Mouse (Mus musculus): Measurements from ENCODE around the gene Grtp1. TPM values are rescaled to one million over a fixed set of nuclear protein-coding genes. Genes with fewer than 3 reads are reported as not detected.

Gene Grtp1
- polyA plus RNA-seq, 1 experiment from 2014 or later = 11.5 TPM

DNA sequence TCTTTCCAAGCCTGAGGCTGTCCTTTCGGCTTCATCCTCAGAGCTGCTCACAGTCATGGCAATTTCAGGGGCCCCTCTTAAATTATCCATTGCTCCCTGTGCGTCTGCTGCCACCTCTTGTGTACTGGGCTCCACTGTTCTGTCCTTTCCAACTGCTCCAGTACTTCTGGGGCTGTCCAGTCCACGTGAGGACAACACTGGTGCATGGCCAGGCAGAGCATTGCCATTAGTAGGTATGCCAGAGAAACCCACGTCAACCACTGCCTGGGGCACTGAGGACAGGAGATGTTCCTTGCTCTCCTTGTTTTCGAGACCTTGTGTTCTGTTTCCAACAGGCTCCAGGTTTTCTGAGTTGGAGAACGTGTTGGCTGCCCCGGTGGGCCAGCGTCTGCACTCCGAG lies 24.0 kb upstream of the Grtp1 start:
- Histone ChIP-seq H3K4me1 (replicated peaks) (no peaks in the 10 kb centered on the region), H3K27me3 (peaks cover 25% of the 10 kb centered on the region), H3K36me3 (no peaks in the 10 kb centered on the region), H3K9me3 (replicated peaks) (no peaks in the 10 kb centered on the region), H3K9ac (no peak overlapping the region), H3K27ac (no peak overlapping the region), H3K4me2 (no peak overlapping the region), H3K4me3 (replicated peaks) (no peak overlapping the region)
- DNase-seq (no peak), ATAC-seq (ENCODE audit: low read depth) (no peak)
- 63% methylated on average over 9 of the region's 9 CpGs for WGBS (ENCODE audit: insufficient replicate concordance)

DNA sequence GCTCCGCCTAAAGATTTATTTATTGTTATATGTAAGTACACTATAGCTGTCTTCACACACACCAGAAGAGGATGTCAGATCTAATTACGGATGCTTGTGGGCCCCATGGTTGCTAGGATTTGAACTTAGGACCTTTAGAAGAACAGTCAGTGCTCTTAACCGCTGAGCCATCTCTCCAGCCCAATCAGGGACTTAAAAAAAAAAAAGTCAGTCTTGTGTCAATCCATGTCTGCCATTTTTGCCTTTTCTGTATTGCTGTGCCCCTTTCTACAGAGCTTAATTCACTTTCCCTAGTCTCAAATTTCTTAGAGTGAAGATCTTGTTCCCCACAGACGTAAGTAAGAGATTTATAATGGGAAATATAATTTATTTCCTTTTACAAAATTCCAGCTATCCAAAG lies 18.0 kb upstream of the Grtp1 start:
- Histone ChIP-seq H3K27ac (no peak overlapping the region), H3K4me1 (replicated peaks) (peaks cover 10% of the 10 kb centered on the region), H3K4me2 (no peak overlapping the region), H3K27me3 (no peaks in the 10 kb centered on the region; the same call in 1 of the 2 replicates), H3K9me3 (replicated peaks) (no peaks in the 10 kb centered on the region), H3K9ac (no peak overlapping the region), H3K4me3 (replicated peaks) (no peak overlapping the region), H3K36me3 (no peaks in the 10 kb centered on the region)
- ATAC-seq (ENCODE audit: low read depth) (no peak), DNase-seq (no peak)
- 65% methylated on average over 4 of the region's 4 CpGs for WGBS (ENCODE audit: insufficient replicate concordance)

DNA sequence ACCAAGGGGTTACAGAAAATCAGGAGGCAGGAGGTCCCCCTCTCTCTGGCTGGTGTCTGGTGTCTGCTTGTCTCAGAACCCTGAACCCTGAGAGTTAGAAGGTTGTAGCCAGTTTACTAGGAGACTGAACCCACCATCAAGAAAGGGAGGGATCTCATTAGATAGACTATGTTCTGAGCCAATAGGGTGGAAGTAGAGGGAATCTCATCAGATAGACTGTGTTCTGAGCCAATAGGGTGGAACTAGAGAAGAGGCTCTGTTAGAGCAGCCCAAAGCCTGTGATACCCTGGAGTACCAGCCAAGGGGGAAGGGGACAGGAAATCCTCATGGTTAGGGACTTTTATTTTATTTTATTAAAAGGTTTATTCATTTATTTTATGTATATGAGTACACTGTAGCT lies 17.6 kb upstream of the Grtp1 start:
- H3K9ac ChIP-seq = no peak overlapping the region
- no peaks in the 10 kb centered on the region for H3K9me3 ChIP-seq (replicated peaks)
- no peak for ATAC-seq (ENCODE audit: low read depth)
- H3K27ac ChIP-seq = no peak overlapping the region
- peaks cover 15% of the 10 kb centered on the region for H3K4me1 ChIP-seq (replicated peaks)
- H3K4me3 ChIP-seq (replicated peaks) = no peak overlapping the region
- no peak for DNase-seq
- H3K4me2 ChIP-seq = no peak overlapping the region
- no peaks in the 10 kb centered on the region for H3K27me3 ChIP-seq
- H3K36me3 ChIP-seq = no peaks in the 10 kb centered on the region

DNA sequence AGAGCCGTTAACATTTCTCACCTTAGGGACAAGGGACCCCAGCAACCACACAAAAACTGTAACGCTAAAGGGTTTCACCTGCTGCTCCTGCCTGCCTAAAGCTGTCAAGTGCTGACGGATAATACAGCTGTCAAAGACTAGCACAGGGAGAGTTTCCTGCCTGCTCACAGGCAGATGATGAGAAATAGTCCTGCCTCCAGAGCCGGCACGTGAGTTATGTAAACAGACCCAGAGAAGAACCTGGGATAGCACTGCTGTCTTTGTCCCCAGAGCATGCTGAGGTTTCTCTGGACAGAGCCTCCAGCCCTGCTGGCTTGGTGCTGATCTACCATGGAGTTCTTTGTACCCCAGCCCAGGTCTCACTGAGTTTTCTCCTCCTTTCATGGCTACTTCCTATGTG lies 16.7 kb upstream of the Grtp1 start:
- Histone ChIP-seq H3K4me3 (replicated peaks) (no peak overlapping the region), H3K9ac (no peak overlapping the region), H3K4me1 (replicated peaks) (peaks cover 15% of the 10 kb centered on the region), H3K27me3 (no peaks in the 10 kb centered on the region), H3K36me3 (no peaks in the 10 kb centered on the region), H3K27ac (no peak overlapping the region), H3K4me2 (no peak overlapping the region), H3K9me3 (replicated peaks) (no peaks in the 10 kb centered on the region)
- 48% methylated on average over 5 of the region's 5 CpGs for whole genome bisulfite sequencing (ENCODE audit: insufficient replicate concordance)
- ATAC-seq (ENCODE audit: low read depth) = no peak
- DNase-seq = no peak

DNA sequence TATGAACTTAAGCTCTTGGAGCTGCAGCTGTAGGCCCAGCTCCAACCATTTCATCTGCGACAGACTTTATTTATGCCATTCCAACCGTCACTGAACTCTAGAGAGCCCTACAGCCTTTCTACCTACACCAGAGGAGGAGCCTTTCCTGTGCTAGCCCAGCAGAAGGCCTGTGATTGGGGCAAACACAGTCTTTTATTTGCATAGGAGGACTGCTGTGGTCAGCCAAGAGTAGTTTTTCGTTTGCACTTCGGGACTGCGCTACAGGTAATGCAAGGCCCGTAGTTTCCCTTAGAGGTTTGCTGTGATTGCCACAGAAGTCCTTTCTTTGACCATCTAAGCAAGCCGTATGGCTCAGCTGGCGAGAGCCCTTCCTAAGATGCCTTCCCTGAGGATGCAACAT lies 16.0 kb upstream of the Grtp1 start:
- no peaks in the 10 kb centered on the region for H3K36me3 ChIP-seq
- WGBS (ENCODE audit: insufficient replicate concordance) = 65% methylated on average over 8 of the region's 8 CpGs
- no peak for ATAC-seq (ENCODE audit: low read depth)

DNA sequence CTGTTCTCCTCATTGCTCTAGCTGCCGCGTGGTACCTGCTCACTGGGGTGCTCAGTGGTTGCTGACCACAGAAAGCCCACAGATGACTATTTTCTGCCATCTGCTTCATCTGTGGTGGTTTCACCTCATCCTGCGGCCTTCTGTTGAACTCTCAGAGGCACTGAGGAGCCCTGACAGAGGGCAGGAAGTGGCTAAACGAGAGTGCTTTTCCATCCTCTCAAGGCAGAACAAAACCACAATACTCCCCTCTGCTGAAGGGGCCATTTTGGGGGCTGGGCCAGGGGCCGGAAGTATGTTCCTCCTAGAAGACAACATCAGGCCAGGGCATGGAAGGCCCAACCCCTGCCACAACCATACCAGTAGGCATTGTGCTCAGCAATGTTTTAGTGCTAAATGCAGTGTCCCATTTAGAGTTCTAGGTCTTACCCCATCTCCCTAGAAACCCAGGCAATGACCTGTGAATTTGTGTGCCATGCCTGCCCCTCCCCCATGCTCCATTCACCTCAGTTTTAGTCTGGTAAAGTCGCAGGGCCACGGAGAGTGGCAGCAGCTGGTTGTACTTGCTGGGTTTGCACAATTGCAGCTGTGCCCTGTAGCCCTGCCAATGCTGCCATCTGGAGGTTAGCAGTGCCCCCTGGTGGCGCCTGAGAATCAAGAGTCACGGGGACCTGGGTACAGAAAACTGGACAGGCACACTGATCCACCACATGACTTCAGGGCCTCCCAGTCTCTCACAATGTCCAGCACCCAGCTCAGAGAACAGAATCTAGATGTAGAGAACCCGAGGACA lies 13.3 kb upstream of the Grtp1 start:
- peak overlapping the region; percentile 18; the same call in 1 of the 2 replicates for H3K9ac ChIP-seq
- H3K4me1 ChIP-seq (replicated peaks) = peaks cover 42% of the 10 kb centered on the region
- H3K9me3 ChIP-seq (replicated peaks) = no peaks in the 10 kb centered on the region
- no peaks in the 10 kb centered on the region for H3K27me3 ChIP-seq
- ATAC-seq (ENCODE audit: low read depth) (peak; percentile 66), DNase-seq (peak; percentile 78)
- H3K4me3 ChIP-seq (replicated peaks) = no peak overlapping the region
- H3K27ac ChIP-seq = peak overlapping the region; percentile 51; the same call in 1 of the 2 replicates
- H3K4me2 ChIP-seq = peak overlapping the region; percentile 33
- no peaks in the 10 kb centered on the region for H3K36me3 ChIP-seq
- WGBS (ENCODE audit: insufficient replicate concordance) = 6% methylated on average over 10 of the region's 10 CpGs

More for the DNA sequence above, 16.0 kb upstream of the Grtp1 start:
- no peak overlapping the region for H3K27ac ChIP-seq
- H3K4me3 ChIP-seq (replicated peaks) = no peak overlapping the region
- H3K9ac ChIP-seq = no peak overlapping the region
- H3K4me1 ChIP-seq (replicated peaks) = peaks cover 16% of the 10 kb centered on the region
- H3K9me3 ChIP-seq (replicated peaks) = no peaks in the 10 kb centered on the region
- no peaks in the 10 kb centered on the region for H3K27me3 ChIP-seq
- H3K4me2 ChIP-seq = no peak overlapping the region
- DNase-seq = no peak

DNA sequence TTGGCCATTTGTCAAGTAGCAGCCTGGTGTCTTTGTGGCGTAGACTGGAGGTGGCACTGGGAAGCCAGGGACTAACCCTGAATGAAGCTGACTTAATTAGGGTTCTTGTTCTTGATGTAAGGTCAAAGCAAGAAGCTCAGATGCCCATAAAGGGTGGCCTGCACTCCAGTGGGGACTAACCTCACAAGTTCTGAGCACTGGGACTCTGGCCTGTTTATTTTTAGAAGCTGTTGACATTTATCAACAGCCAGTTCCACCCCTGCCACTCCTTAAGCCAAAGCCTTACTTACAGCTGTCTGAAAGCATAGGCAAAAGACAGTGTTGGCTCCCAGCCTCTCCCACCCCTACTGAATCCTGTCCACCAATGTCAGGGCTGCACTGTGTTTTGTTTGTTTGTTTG lies 9.3 kb upstream of the Grtp1 start:
- Histone ChIP-seq H3K4me3 (replicated peaks) (no peak overlapping the region), H3K9me3 (replicated peaks) (no peaks in the 10 kb centered on the region), H3K4me1 (replicated peaks) (peaks cover 81% of the 10 kb centered on the region), H3K27me3 (no peaks in the 10 kb centered on the region), H3K4me2 (peak overlapping the region; percentile 44; the same call in 1 of the 2 replicates), H3K27ac (peak overlapping the region; percentile 90), H3K36me3 (no peaks in the 10 kb centered on the region), H3K9ac (peak overlapping the region; percentile 12)
- DNase-seq (no peak), ATAC-seq (ENCODE audit: low read depth) (no peak)
- 90% methylated on average over 1 of the region's 1 CpGs for WGBS (ENCODE audit: insufficient replicate concordance)

DNA sequence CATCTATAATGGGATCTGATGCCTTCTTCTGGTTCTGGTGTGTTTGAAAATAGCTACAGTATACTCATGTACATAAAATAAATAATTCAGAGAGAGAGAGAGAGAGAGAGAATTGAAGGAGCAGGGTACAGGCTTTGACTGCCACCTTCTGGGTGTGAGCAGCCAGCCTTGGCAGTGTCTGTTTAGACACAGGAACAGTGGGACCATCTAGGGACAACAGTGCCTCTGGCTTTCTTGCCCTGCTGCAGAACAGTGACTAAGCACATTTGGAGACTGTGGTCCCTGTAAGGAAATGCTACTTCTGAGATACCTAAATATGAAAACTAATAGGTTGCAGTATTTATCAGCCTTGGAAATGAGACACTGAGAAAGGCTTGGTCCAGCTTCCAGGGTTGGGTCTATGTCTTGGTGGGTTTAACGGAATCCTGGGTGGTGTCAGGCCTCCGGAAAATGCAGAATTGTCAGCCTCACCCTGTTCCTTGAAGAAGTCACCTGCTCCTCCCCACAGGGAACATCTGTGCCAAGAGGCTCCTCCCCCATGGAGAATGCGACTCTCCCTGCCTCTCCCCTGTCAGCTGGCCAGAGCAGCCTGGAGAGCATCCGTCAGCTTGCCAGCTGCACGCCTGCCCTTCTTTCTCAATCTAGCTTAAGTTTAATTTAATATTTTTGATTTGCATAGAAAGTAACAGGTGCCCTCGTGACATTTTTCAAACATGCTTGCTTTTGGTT lies 8.4 kb upstream of the Grtp1 start:
- H3K27me3 ChIP-seq = no peaks in the 10 kb centered on the region
- H3K27ac ChIP-seq = peak overlapping the region; percentile 90
- no peaks in the 10 kb centered on the region for H3K9me3 ChIP-seq (replicated peaks)
- H3K4me1 ChIP-seq (replicated peaks) = peaks cover 84% of the 10 kb centered on the region
- H3K4me3 ChIP-seq (replicated peaks) = no peak overlapping the region
- peak; percentile 73 for ATAC-seq (ENCODE audit: low read depth)
- 37% methylated on average over 6 of the region's 6 CpGs for WGBS (ENCODE audit: insufficient replicate concordance)
- H3K4me2 ChIP-seq = peak overlapping the region; percentile 44
- peaks cover 5% of the 10 kb centered on the region; the same call in 1 of the 2 replicates for H3K36me3 ChIP-seq
- peak overlapping the region; percentile 12; the same call in 1 of the 2 replicates for H3K9ac ChIP-seq
- DNase-seq = peak; percentile 59

DNA sequence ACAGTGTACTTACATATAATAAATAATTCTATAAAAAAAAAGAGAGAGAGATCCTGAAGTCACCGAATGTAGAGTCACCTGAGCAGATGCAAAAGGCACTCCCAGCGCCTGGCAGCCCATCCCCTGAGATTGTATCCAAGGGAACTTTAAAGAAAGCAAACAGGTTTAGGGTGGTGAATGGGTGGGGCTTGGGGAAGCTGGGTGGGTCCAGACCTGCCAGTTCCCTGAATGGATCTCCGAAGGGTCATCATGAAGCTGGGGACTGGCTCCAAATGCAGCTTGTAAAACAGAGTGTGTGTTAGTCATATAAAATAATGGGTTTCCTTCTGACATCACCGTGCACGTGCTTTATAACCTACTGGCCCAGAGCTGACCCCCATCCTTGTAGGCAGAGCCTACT lies 5.9 kb upstream of the Grtp1 start:
- peaks cover 9% of the 10 kb centered on the region; the same call in 1 of the 2 replicates for H3K36me3 ChIP-seq
- H3K9me3 ChIP-seq (replicated peaks) = no peaks in the 10 kb centered on the region
- H3K4me1 ChIP-seq (replicated peaks) = peaks cover 94% of the 10 kb centered on the region
- ATAC-seq (ENCODE audit: low read depth) (no peak), DNase-seq (no peak)
- H3K27ac ChIP-seq = peak overlapping the region; percentile 90
- H3K9ac ChIP-seq = peak overlapping the region; percentile 53; the same call in 1 of the 2 replicates
- WGBS (ENCODE audit: insufficient replicate concordance) = 31% methylated on average over 5 of the region's 5 CpGs
- no peaks in the 10 kb centered on the region for H3K27me3 ChIP-seq
- H3K4me3 ChIP-seq (replicated peaks) = no peak overlapping the region
- peak overlapping the region; percentile 64 for H3K4me2 ChIP-seq

DNA sequence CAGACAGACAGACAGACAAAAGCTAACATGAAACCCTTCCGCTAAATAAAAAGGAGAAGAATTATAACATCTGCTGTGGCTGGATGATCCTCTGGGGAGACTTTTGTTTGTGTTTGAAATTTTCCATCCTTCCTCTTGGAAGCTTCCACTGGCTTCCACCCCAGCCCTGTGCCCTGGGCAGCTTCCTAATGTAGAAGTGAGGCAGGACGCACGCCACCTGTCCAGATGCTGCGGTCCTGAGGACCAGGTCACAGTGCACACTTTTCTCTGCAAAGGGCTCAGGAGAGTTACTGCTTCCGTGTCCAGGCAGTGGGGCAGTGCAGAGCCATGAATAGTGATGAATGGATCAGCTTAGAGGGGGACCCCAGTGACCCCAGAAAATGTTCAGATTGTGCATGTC lies 4.9 kb upstream of the Grtp1 start:
- Histone ChIP-seq H3K4me1 (replicated peaks) (peaks cover 85% of the 10 kb centered on the region), H3K27me3 (no peaks in the 10 kb centered on the region), H3K36me3 (peaks cover 9% of the 10 kb centered on the region; the same call in 1 of the 2 replicates), H3K4me2 (peak overlapping the region; percentile 64), H3K4me3 (replicated peaks) (no peak overlapping the region; the same call in 1 of the 2 replicates), H3K9ac (peak overlapping the region; percentile 53), H3K9me3 (replicated peaks) (no peaks in the 10 kb centered on the region), H3K27ac (peak overlapping the region; percentile 90)
- DNase-seq (no peak), ATAC-seq (ENCODE audit: low read depth) (no peak)
- WGBS (ENCODE audit: insufficient replicate concordance) = 88% methylated on average over 5 of the region's 5 CpGs

DNA sequence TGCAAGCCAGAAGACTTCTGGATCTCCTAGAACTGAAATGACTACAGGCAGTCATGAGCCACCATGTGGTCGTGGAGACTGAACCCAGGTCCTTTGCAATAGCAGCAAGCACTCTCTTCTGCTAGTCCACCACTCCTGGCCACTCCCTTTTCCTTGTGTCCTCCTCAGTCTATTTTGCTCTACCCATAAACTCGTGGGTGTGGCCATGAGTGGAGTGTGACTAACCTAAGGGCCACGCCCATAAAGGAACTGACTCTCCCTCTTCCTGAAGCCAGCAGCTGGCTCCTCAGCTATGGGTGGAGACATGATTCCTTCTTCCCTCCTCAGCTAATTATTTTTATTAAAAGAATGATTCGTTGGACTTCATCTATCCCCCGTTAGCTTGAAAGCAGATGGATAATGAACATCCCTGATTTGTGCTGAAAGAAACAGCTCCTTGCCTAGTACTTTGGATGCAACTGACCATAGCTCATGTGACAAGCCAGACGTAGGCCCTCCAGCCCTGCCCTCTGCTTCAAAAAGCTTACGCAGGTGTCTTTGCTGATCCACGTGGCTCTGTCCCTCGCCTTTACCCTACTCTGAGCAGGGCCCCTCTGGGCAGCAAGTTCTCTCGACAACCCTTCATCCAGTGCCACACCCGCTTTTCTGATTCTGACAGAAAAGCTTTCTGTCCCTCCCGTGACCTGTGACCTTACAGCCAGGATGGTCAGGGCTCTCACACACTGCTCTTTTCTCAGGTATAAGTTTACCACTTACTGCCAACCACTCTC lies 4.1 kb upstream of the Grtp1 start:
- peak; percentile 46 for ATAC-seq (ENCODE audit: low read depth)
- H3K27ac ChIP-seq = peak overlapping the region; percentile 90
- H3K9me3 ChIP-seq (replicated peaks) = no peaks in the 10 kb centered on the region
- peak overlapping the region; percentile 35 for H3K4me3 ChIP-seq (replicated peaks)
- peak overlapping the region; percentile 53 for H3K9ac ChIP-seq
- peaks cover 85% of the 10 kb centered on the region for H3K4me1 ChIP-seq (replicated peaks)
- H3K36me3 ChIP-seq = peaks cover 9% of the 10 kb centered on the region; the same call in 1 of the 2 replicates
- 38% methylated on average over 12 of the region's 12 CpGs for WGBS (ENCODE audit: insufficient replicate concordance)
- H3K27me3 ChIP-seq = no peaks in the 10 kb centered on the region; the same call in 1 of the 2 replicates
- H3K4me2 ChIP-seq = peak overlapping the region; percentile 64
- DNase-seq = peak; percentile 73
